In genomic region chr6:117778481-117778880, GRCm38 (mm10) we compare ENCODE assay signal across 12 mouse cellular contexts.
DNase-seq lines count a peak whose midpoint lies in the region; ATAC-seq and TF ChIP-seq lines count a peak whose summit lies in the region.
"Had no signal": no experiment of that assay in that cellular context is flagged by ENCODE, and none has a peak within 500 bp of the region (broad histone marks: within the 10 kb centered on the region; RNA-seq: fewer than 3 reads in every experiment).

No protein-coding gene starts in this region.

- peak; percentile 6 for DNase-seq in adrenal gland, adult 2 months
- no peak for DNase-seq in adrenal gland, postnatal 10 days
- DNase-seq in stomach, postnatal 0 days (ENCODE audit: low spot score): no peak
- DNase-seq in kidney, postnatal 14 days: peak; percentile 56
- peak; percentile 7 for DNase-seq in skeletal muscle tissue, adult 2 months (ENCODE audit: low read depth, low spot score)
- no peak for DNase-seq in spleen, postnatal 14 days (ENCODE audit: low spot score in 2 of 2)
- DNase-seq in forebrain, embryonic 10.5 days (ENCODE audit: extremely low spot score, low spot score): no peak
- DNase-seq: cerebellum, adult 9-11 months; thymus, postnatal 25 days had no signal

- H3K36me3 ChIP-seq in stomach, embryonic 16.5 days (ENCODE audit: control insufficient read depth, insufficient read depth, low read length): no peaks in the 10 kb centered on the region
- H3K36me3 ChIP-seq in stomach, postnatal 0 days (ENCODE audit: control insufficient read depth, insufficient read depth, low read length): no peaks in the 10 kb centered on the region
- no peaks in the 10 kb centered on the region for H3K36me3 ChIP-seq in forebrain, embryonic 10.5 days (replicated peaks)
- H3K36me3 ChIP-seq: G1E had no signal

- no peak for TF ChIP-seq CTCF in stomach, postnatal 0 days (IDR thresholded peaks at IDR 0.05; ENCODE audit: low read depth)

- no peak overlapping the region for H3K9ac ChIP-seq in stomach, embryonic 16.5 days (ENCODE audit: low read length)
- no peak overlapping the region for H3K9ac ChIP-seq in stomach, postnatal 0 days (ENCODE audit: low read length)

- H3K9me3 ChIP-seq in stomach, embryonic 16.5 days (replicated peaks; ENCODE audit: control insufficient read depth, low read length): no peaks in the 10 kb centered on the region
- no peaks in the 10 kb centered on the region for H3K9me3 ChIP-seq in stomach, postnatal 0 days (ENCODE audit: control insufficient read depth, low read length)
- H3K9me3 ChIP-seq in forebrain, embryonic 10.5 days: no peaks in the 10 kb centered on the region
- H3K9me3 ChIP-seq: G1E had no signal

- H3K4me1 ChIP-seq in stomach, embryonic 16.5 days (ENCODE audit: control insufficient read depth, insufficient read depth, low read length): peaks cover 2% of the 10 kb centered on the region; the same call in 1 of the 2 replicates
- H3K4me1 ChIP-seq in stomach, postnatal 0 days (replicated peaks; ENCODE audit: control insufficient read depth, insufficient read depth): no peaks in the 10 kb centered on the region
- H3K4me1 ChIP-seq in forebrain, embryonic 10.5 days: peaks cover 3% of the 10 kb centered on the region; the same call in 1 of the 2 replicates

- H3K27ac ChIP-seq in stomach, embryonic 16.5 days (ENCODE audit: low read length): no peak overlapping the region
- no peak overlapping the region for H3K27ac ChIP-seq in stomach, postnatal 0 days (replicated peaks)
- no peak overlapping the region for H3K27ac ChIP-seq in forebrain, embryonic 10.5 days
- H3K27ac ChIP-seq: macrophage had no signal

- WGBS in stomach, embryonic 16.5 days: 55% methylated on average over 8 of the region's 8 CpGs
- 57% methylated on average over 8 of the region's 8 CpGs for WGBS in stomach, postnatal 0 days
- WGBS in forebrain, embryonic 10.5 days: 89% methylated on average over 8 of the region's 8 CpGs

- H3K4me3 ChIP-seq in stomach, embryonic 16.5 days (replicated peaks; ENCODE audit: low read length): no peak overlapping the region
- H3K4me3 ChIP-seq in stomach, postnatal 0 days (ENCODE audit: low read depth, low read length): no peak overlapping the region
- H3K4me3 ChIP-seq in forebrain, embryonic 10.5 days: no peak overlapping the region

- no peak for TF ChIP-seq EP300 in stomach, postnatal 0 days (optimal IDR thresholded peaks at IDR 0.05)

- ATAC-seq in stomach, embryonic 16.5 days (ENCODE audit: insufficient read depth, low FRiP score): peak; percentile 21; the same call in 1 of the 2 replicates
- no peak for ATAC-seq in stomach, postnatal 0 days (ENCODE audit: low FRiP score, low TSS enrichment)

- H3K4me2 ChIP-seq in stomach, embryonic 16.5 days (ENCODE audit: low read depth, low read length): no peak overlapping the region
- H3K4me2 ChIP-seq in stomach, postnatal 0 days (replicated peaks; ENCODE audit: low read depth): no peak overlapping the region

- no peaks in the 10 kb centered on the region for H3K27me3 ChIP-seq in stomach, embryonic 16.5 days (ENCODE audit: control insufficient read depth, insufficient read depth, low read length)
- H3K27me3 ChIP-seq in stomach, postnatal 0 days (ENCODE audit: control insufficient read depth, insufficient read depth, low read length): no peaks in the 10 kb centered on the region
- H3K27me3 ChIP-seq in forebrain, embryonic 10.5 days (ENCODE audit: poor library complexity, severe bottlenecking): no peaks in the 10 kb centered on the region

Comparison
In these comparisons a context has a peak if more than half of its experiments do, and no peak if none do; other contexts are left out.
1. DNase-seq: peak in adrenal gland, adult 2 months (single experiment), kidney, postnatal 14 days (single experiment) and skeletal muscle tissue, adult 2 months (single experiment); none in adrenal gland, postnatal 10 days (single experiment), stomach, postnatal 0 days (single experiment), spleen, postnatal 14 days (0 of 2) and forebrain, embryonic 10.5 days (single experiment).